Mouse (Mus musculus): ENCODE measurements around the gene Hoxa4. TPM values are rescaled to one million over a fixed set of nuclear protein-coding genes. Genes with fewer than 3 reads are reported as not detected.

Gene Hoxa4
- polyA plus RNA-seq, 1 experiment from 2014 or later, result 8.8 TPM

DNA sequence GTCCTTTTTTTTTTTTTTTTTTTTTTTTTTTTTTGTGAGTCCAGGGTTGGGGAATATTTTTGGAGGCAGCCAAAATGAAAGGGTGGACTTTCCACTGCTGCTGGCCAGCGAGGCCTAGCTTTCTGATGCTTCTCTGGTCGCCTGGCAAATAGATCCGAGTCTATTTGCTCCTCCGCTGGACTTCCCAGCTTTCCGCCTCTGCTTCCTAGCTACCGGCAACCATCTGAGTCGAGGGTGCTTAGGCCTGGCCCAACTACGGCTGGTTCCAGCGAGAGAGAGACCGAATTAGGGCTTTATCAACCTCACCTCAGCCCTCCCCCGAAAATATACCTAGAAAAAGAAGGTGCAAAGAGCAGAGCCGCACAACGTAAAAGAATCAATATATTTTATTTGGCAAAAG, 31.2 kb upstream of the Hoxa4 start:
- no peak overlapping the region for H3K4me3 ChIP-seq (ENCODE audit: low read length)
- H3K27ac ChIP-seq (ENCODE audit: low read depth, low read length), result no peak overlapping the region
- no peaks in the 10 kb centered on the region for H3K9me3 ChIP-seq (ENCODE audit: control insufficient read depth, low read length)
- H3K36me3 ChIP-seq (ENCODE audit: control insufficient read depth, insufficient read depth, low read length), result no peaks in the 10 kb centered on the region
- WGBS, result 15% methylated on average over 13 of the region's 13 CpGs
- peaks cover 67% of the 10 kb centered on the region for H3K27me3 ChIP-seq (replicated peaks; ENCODE audit: control insufficient read depth, insufficient read depth, low read length)
- no peak overlapping the region for H3K9ac ChIP-seq (ENCODE audit: low read depth, low read length)
- peaks cover 7% of the 10 kb centered on the region for H3K4me1 ChIP-seq (ENCODE audit: control insufficient read depth, insufficient read depth, low read depth, low read length)
- ATAC-seq, result no peak
- H3K4me2 ChIP-seq (ENCODE audit: low read length), result no peak overlapping the region

DNA sequence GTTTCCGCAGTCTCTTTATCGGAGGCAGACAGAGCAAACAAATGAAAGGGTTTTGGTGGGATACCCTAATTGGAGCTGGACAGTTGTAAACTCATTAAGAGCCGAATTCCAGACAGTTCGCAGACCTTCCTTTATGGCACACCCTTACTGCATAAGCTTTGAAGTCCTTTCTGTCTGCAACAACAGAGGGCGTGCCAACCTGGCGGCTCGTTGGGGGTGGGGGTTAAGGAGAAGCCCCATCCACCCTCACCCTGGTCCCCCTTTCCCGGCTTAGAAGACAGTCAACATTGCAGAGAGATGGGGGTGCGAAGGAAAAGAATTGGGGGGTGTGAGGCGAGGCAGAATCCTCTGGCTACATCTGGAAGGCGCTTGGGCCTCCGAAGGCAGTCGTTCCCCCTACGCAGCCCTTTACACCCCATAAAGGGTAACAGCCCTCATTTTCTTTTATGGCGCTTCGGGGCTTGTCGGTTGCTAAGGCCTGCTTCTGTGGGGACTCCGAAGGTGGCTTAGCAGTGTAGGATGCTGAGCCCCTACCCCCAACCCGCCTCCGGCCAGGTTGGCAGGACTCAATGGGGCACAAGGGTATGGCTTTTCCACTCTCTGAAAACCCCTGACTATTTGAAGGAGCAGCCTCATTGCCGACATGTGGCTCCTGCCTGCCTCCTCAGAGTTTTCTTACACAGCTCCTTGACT, 30.6 kb upstream of the Hoxa4 start:
- Histone ChIP-seq H3K4me3 (ENCODE audit: low read length) (peak overlapping the region; percentile 50; the same call in 1 of the 2 replicates), H3K9me3 (ENCODE audit: control insufficient read depth, low read length) (no peaks in the 10 kb centered on the region), H3K9ac (ENCODE audit: low read depth, low read length) (no peak overlapping the region), H3K4me1 (ENCODE audit: control insufficient read depth, insufficient read depth, low read depth, low read length) (peaks cover 7% of the 10 kb centered on the region), H3K36me3 (ENCODE audit: control insufficient read depth, insufficient read depth, low read length) (no peaks in the 10 kb centered on the region), H3K4me2 (ENCODE audit: low read length) (peak overlapping the region; percentile 92), H3K27ac (ENCODE audit: low read depth, low read length) (no peak overlapping the region), H3K27me3 (replicated peaks; ENCODE audit: control insufficient read depth, insufficient read depth, low read length) (peaks cover 61% of the 10 kb centered on the region)
- 4% methylated on average over 21 of the region's 21 CpGs for WGBS
- ATAC-seq, result no peak

DNA sequence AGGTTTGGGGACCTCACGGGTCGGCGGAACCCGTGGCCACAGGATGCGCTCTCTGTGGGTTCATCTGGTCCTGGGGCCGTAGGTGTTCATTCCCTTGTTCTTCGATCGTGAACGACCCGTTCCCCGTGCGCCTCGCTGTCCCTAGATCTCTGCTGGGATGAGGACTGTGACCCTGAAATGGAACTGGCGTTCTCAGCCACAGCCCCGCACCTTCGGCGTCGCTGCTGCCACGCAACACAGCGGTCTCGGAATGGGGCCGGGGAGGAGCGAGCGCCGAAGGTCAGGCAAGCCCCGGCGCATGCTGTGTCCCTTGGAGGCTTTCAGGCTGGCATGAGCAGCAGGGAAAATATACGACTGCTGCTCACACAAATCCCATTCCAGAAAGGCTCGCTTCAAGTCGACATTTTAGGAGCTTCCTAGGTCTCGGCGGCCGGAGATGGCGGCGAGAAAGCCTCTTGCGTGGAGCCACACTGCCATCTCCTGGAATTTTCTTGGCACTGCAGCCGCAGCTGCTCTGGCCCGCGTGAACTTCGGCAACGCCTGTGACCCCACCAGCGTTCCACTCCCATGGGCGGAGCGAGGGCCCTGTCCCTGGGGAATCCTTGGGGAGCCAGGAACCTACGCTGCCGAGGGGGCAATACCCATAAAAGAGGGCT, 29.9 kb upstream of the Hoxa4 start, which contains the start of gene Hoxa7:
Hoxa7 (minus strand) TSS at position 518 of the 656 bp plus-strand sequence.
- Histone ChIP-seq H3K4me3 (ENCODE audit: low read length) (peak within 1 kb of the TSS; percentile 50), H3K36me3 (ENCODE audit: control insufficient read depth, insufficient read depth, low read length) (no peaks in the 10 kb centered on the region), H3K4me2 (ENCODE audit: low read length) (peak within 1 kb of the TSS; percentile 92), H3K9ac (ENCODE audit: low read depth, low read length) (peak within 1 kb of the TSS; percentile 66), H3K4me1 (ENCODE audit: control insufficient read depth, insufficient read depth, low read depth, low read length) (peaks cover 7% of the 10 kb centered on the region), H3K9me3 (ENCODE audit: control insufficient read depth, low read length) (no peaks in the 10 kb centered on the region), H3K27me3 (replicated peaks; ENCODE audit: control insufficient read depth, insufficient read depth, low read length) (peaks cover 58% of the 10 kb centered on the region), H3K27ac (ENCODE audit: low read depth, low read length) (no peak within 1 kb of the TSS)
- WGBS, result under 1% methylated on average over 46 of the region's 46 CpGs
- peak; percentile 71 for ATAC-seq

DNA sequence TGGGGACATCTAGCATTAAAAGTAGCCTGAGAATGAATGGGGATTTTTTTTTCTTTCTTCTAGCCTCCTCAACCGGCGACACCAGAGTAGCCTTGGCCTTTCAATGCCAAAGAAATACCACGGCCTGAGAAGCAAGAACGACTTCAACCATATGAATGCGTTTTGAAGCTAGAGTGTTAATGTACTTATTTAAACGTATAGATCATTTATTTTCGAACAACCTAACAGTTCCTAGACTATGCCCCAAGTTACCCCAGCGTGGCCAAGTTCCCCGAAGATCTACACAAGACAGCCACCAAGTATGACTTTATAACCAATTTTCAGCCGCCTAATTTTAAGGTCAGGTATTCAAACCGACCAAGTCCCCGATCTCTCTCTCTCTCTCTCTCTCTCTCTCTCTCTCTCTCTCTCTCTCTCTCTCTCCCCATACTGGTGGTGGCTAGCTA, 29.3 kb upstream of the Hoxa4 start:
- Histone ChIP-seq H3K9me3 (ENCODE audit: control insufficient read depth, low read length) (no peaks in the 10 kb centered on the region), H3K27me3 (replicated peaks; ENCODE audit: control insufficient read depth, insufficient read depth, low read length) (peaks cover 61% of the 10 kb centered on the region), H3K27ac (ENCODE audit: low read depth, low read length) (no peak overlapping the region), H3K4me3 (ENCODE audit: low read length) (peak overlapping the region; percentile 50), H3K4me2 (ENCODE audit: low read length) (peak overlapping the region; percentile 92), H3K9ac (ENCODE audit: low read depth, low read length) (no peak overlapping the region; the same call in 1 of the 2 replicates), H3K36me3 (ENCODE audit: control insufficient read depth, insufficient read depth, low read length) (no peaks in the 10 kb centered on the region), H3K4me1 (ENCODE audit: control insufficient read depth, insufficient read depth, low read depth, low read length) (peaks cover 7% of the 10 kb centered on the region)
- 8% methylated on average over 12 of the region's 12 CpGs for WGBS
- ATAC-seq, result no peak

DNA sequence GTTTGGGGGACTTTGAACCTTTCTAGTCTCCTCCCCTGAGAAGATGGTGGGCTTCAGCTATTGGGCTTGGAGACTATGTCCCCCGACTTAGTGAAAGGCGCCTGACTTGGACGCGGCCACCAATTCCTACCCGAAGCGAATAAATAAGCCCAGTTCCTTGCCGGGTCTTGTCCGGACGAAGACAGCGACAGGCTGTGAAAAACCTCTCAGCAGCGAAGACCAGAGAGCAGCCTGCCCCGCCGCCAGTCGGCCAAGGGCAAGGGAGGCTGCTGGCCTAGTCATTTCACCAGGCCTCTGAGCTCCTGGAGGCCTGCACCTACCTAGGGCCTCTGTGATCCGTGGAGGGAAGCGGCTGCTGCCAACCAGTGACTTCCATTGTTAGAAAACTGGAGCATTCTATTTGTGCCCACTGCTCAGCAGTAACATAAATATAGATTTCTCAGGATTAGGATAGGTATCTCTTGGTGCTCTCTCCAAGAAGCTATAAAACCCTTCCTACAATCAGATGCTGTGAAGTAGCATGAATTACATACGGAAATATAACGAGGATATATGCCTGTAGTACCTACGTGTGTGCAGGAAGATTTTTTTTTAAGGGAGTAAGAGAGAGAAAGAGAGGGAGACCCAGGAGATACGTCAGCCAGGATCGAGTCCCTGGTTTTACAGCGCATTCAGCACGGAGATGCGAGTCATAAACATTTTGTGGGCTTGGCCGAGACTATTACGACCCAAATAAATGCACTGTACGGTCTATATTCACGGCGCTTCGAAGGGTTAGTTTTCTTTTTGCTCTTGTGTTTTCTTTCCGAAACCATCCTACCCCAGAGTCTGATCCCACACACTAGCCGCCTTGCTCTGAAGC, 28.7 kb upstream of the Hoxa4 start:
- no peak for ATAC-seq
- no peaks in the 10 kb centered on the region for H3K36me3 ChIP-seq (ENCODE audit: control insufficient read depth, insufficient read depth, low read length)
- 14% methylated on average over 32 of the region's 32 CpGs for WGBS
- H3K27me3 ChIP-seq (replicated peaks; ENCODE audit: control insufficient read depth, insufficient read depth, low read length), result peaks cover 61% of the 10 kb centered on the region
- no peak overlapping the region for H3K4me2 ChIP-seq (ENCODE audit: low read length)
- H3K27ac ChIP-seq (ENCODE audit: low read depth, low read length), result no peak overlapping the region
- H3K9me3 ChIP-seq (ENCODE audit: control insufficient read depth, low read length), result no peaks in the 10 kb centered on the region
- no peak overlapping the region for H3K9ac ChIP-seq (ENCODE audit: low read depth, low read length)
- H3K4me3 ChIP-seq (ENCODE audit: low read length), result no peak overlapping the region
- H3K4me1 ChIP-seq (ENCODE audit: control insufficient read depth, insufficient read depth, low read depth, low read length), result peaks cover 7% of the 10 kb centered on the region

DNA sequence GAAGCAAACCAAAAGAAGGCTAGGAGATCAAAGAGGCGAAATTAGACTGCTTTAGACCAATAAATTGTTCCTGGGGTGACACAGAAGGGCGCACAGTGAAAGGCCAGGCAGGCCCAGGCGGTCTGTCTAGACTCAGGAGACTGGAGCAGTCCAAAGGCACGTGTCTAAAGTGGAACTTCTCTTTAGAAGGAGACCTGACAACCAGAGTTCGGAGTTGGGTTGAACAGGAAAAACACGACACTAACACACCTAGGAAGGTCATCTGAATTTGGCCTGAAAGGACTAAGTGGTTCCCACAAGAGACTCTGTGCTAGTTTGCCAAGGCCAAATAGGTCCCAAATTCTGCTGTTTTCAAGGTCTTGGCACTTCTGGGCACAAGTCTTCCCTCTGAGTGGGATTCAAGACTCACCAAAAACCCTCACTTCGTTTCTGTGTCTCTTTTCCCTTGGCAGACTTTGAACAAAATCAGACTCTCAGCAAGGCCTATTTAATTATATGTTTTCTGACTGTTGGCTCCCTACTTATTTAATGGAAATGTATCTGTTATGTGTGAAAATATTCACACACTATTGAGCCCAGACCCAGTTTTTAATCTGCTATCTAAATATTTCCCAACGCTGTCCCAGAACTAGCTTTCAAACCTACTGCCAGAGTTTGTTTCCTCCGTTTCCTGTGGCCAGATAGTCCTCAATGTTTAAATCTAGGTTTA, 27.8 kb upstream of the Hoxa4 start:
- Histone ChIP-seq H3K27me3 (replicated peaks; ENCODE audit: control insufficient read depth, insufficient read depth, low read length) (peaks cover 64% of the 10 kb centered on the region), H3K4me3 (ENCODE audit: low read length) (no peak overlapping the region), H3K4me2 (ENCODE audit: low read length) (no peak overlapping the region), H3K9ac (ENCODE audit: low read depth, low read length) (no peak overlapping the region), H3K9me3 (ENCODE audit: control insufficient read depth, low read length) (no peaks in the 10 kb centered on the region), H3K4me1 (ENCODE audit: control insufficient read depth, insufficient read depth, low read depth, low read length) (peaks cover 7% of the 10 kb centered on the region), H3K27ac (ENCODE audit: low read depth, low read length) (no peak overlapping the region), H3K36me3 (ENCODE audit: control insufficient read depth, insufficient read depth, low read length) (no peaks in the 10 kb centered on the region)
- WGBS, result 22% methylated on average over 9 of the region's 9 CpGs
- no peak for ATAC-seq

DNA sequence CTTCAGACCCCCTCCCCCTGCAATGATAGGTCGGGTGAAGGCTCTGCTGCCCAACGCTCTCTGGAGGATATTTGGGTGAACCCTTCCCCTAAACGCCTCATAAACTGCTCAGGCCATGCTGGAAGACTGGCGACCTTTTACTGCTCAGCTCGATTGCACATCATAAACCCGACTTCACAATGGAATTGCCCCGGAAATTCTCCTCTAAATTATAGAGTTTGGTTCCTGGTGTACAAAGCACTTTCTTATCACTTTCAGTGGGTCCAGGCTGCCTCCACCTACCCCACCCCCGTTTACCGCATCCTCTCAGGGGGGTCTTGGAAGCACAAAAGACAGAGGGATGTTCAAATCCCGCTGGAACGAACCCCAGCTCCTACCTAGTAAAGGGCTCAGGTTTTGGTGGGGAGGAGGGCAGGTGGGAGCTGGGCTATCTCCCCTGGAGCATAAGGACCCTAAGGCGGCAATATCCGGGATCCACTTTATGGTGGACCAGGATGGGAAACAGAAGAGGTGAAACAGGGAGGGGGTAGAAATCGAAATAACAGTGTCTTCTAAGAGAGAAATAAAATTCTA, 27.2 kb upstream of the Hoxa4 start:
- H3K9ac ChIP-seq (ENCODE audit: low read depth, low read length), result no peak overlapping the region
- no peaks in the 10 kb centered on the region for H3K9me3 ChIP-seq (ENCODE audit: control insufficient read depth, low read length)
- peaks cover 70% of the 10 kb centered on the region for H3K27me3 ChIP-seq (replicated peaks; ENCODE audit: control insufficient read depth, insufficient read depth, low read length)
- no peak overlapping the region for H3K4me3 ChIP-seq (ENCODE audit: low read length)
- H3K4me2 ChIP-seq (ENCODE audit: low read length), result no peak overlapping the region
- ATAC-seq, result no peak
- H3K4me1 ChIP-seq (ENCODE audit: control insufficient read depth, insufficient read depth, low read depth, low read length), result peaks cover 7% of the 10 kb centered on the region
- H3K36me3 ChIP-seq (ENCODE audit: control insufficient read depth, insufficient read depth, low read length), result no peaks in the 10 kb centered on the region
- WGBS, result 11% methylated on average over 14 of the region's 14 CpGs
- H3K27ac ChIP-seq (ENCODE audit: low read depth, low read length), result no peak overlapping the region

DNA sequence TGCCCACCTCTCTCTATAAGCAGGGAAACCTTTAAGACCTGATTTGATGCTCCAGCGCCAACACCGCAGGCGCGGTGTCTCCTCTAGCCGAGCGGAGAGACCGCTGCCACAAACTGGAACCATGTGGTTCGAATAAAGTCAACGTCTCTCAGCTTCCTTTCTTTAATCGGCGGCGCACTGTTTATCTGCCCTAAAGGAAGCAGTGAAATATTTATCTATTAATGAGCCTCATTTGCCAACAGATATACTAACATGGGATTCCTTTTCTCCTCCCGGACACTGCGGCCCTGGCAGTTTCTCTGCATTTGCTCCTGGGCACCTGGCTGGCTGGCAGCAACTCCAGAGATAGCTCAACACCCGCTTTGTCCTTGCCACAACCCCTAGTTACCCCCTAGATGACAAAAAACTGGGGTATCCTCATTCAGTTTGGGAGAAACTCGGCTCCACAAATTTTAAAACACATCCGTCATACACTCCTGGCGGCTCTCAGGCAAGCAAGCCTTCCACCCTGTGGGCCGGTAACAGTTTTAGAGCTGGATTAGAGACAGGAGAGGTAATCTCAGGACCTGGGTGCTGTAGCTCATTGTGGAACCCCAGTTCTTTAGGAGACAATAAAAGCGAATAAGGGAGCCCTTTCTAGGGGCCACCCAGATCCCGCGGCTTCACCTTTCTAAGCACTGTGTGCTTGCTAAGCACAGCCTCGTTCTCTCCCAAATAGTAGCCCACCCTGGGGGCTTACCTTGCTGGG, 26.5 kb upstream of the Hoxa4 start:
- H3K4me1 ChIP-seq (ENCODE audit: control insufficient read depth, insufficient read depth, low read depth, low read length), result peaks cover 7% of the 10 kb centered on the region
- H3K4me2 ChIP-seq (ENCODE audit: low read length), result peak overlapping the region; percentile 43
- no peak overlapping the region for H3K9ac ChIP-seq (ENCODE audit: low read depth, low read length)

More for the DNA sequence above, 26.5 kb upstream of the Hoxa4 start:
- no peak for ATAC-seq
- Histone ChIP-seq H3K27ac (ENCODE audit: low read depth, low read length) (no peak overlapping the region), H3K27me3 (replicated peaks; ENCODE audit: control insufficient read depth, insufficient read depth, low read length) (peaks cover 69% of the 10 kb centered on the region), H3K9me3 (ENCODE audit: control insufficient read depth, low read length) (no peaks in the 10 kb centered on the region), H3K36me3 (ENCODE audit: control insufficient read depth, insufficient read depth, low read length) (no peaks in the 10 kb centered on the region), H3K4me3 (ENCODE audit: low read length) (no peak overlapping the region; the same call in 1 of the 2 replicates)
- 7% methylated on average over 23 of the region's 23 CpGs for WGBS

All from hindbrain, embryonic 16.5 days (tissue).